Mouse (Mus musculus) bone marrow macrophage, adult 2 months (primary cell): Measurements from ENCODE around the gene Ncam2.

Experiments used
- CTCF ChIP-seq: IDR thresholded peaks from 2 replicates; pipeline ENCODE4 v1.5.1; 2012; ENCODE audit warnings: low read depth, mild to moderate bottlenecking, low read length, moderate library complexity
- POLR2A ChIP-seq: IDR thresholded peaks from 2 replicates; pipeline ENCODE4 v1.6.1; 2012; ENCODE audit warnings: mild to moderate bottlenecking, low read depth, low read length, borderline replicate concordance

GRCm38 (mm10) chr16:81201992-81202391 is 1.5 kb downstream of the Ncam2 start:
- TF ChIP-seq CTCF (no peak), POLR2A (no peak)
